Mouse (Mus musculus) embryonic facial prominence, embryonic 14.5 days (tissue): Measurements from ENCODE around the gene Xpr1. TPM values are rescaled to one million over a fixed set of nuclear protein-coding genes. Genes with fewer than 3 reads are reported as not detected.

Experiments used
- ATAC-seq: fragments of 200-750 bp; cut with Nextera tagmentation; 2 replicates; pipeline ENCODE4 v1.8.0; 2017; ENCODE audit warnings: low read depth, moderate number of reproducible peaks, moderate TSS enrichment
- DNase-seq: peaks from one replicate; pipeline ENCODE4 v3.0.0-alpha.2; 2015; ENCODE audit warnings: low spot score
- H3K27ac ChIP-seq: fragments of 300-500 bp; sonication (generic); replicated peaks from 2 replicates; pipeline ENCODE4 v1.5.1; 2014; ENCODE audit warnings: low read depth, mild to moderate bottlenecking, low read length, moderate library complexity
- H3K27me3 ChIP-seq: fragments of 300-500 bp; sonication (generic); replicated peaks from 2 replicates; pipeline ENCODE4 v1.6.1; 2014; ENCODE audit warnings: low read length; ENCODE audit not compliant: control insufficient read depth, insufficient read depth
- H3K36me3 ChIP-seq: fragments of 300-500 bp; sonication (generic); 2 replicates; pipeline ENCODE4 v1.6.1; 2014; ENCODE audit warnings: low read length, mixed read lengths; ENCODE audit not compliant: control insufficient read depth, insufficient read depth
- H3K4me1 ChIP-seq: fragments of 300-500 bp; sonication (generic); 2 replicates; pipeline ENCODE4 v1.6.1; 2014; ENCODE audit warnings: antibody characterized with exemption, low read length; ENCODE audit not compliant: control insufficient read depth, insufficient read depth
- H3K4me2 ChIP-seq: fragments of 300-500 bp; sonication (generic); 2 replicates; pipeline ENCODE4 v1.6.1; 2014; ENCODE audit warnings: low read depth, mild to moderate bottlenecking, low read length, moderate library complexity, mixed read lengths
- H3K4me3 ChIP-seq: fragments of 300-500 bp; sonication (generic); 2 replicates; pipeline ENCODE4 v1.5.1; 2014; ENCODE audit warnings: low read depth, mild to moderate bottlenecking, low read length
- H3K9ac ChIP-seq: fragments of 300-500 bp; sonication (generic); 2 replicates; pipeline ENCODE4 v1.6.1; 2014; ENCODE audit warnings: low read depth, mild to moderate bottlenecking, low read length, moderate library complexity, mixed read lengths
- H3K9me3 ChIP-seq: fragments of 300-500 bp; sonication (generic); 2 replicates; pipeline ENCODE4 v1.6.1; 2016; ENCODE audit warnings: low read length; ENCODE audit not compliant: control insufficient read depth
- WGBS: fragments of 180-500 bp; shearing (Covaris S2); extraction: QIAGEN DNeasy Blood & Tissue Kit; methylation state at CpG from one replicate; pipeline ENCODE4 v1.1.7; 2014; 5-methylcytosine and 5-hydroxymethylcytosine counted together
- polyA plus RNA-seq: library from polyadenylated mRNA; unstranded; fragments of >200 nt; fragmentation: Nextera tagmentation; extraction: Ambion mirVana; gene quantifications from 2 replicates; pipeline ENCODE4 v1.2.1, GENCODE M21; 2014

Xpr1 gene
- polyA plus RNA-seq, 1 experiment from 2014 or later: 5.6 TPM

DNA sequence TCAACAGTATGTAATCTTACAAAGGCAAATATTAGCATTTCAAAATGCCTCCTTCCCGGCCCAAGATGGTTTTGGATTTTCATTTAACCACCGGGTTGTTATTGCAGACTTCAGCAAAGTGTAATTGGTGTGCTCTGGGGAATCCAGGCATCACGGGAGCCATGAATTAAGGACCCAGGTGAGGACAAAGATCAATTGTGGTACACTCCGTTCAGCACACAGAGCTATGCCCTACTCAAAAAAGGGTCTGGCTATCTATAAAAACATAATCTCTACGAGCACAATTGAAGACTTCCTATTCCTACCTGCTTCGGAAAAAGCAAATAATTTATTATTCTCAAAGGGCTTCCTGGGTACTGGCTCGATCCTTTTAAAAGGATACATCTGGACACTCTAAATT lies 22.3 kb upstream of the Xpr1 start:
- no peaks in the 10 kb centered on the region for H3K36me3 ChIP-seq
- no peak overlapping the region for H3K4me3 ChIP-seq
- 40% methylated on average over 7 of the region's 7 CpGs for whole genome bisulfite sequencing
- no peaks in the 10 kb centered on the region for H3K4me1 ChIP-seq
- H3K27ac ChIP-seq: no peak overlapping the region
- no peak overlapping the region for H3K4me2 ChIP-seq
- H3K9ac ChIP-seq: no peak overlapping the region
- no peaks in the 10 kb centered on the region for H3K9me3 ChIP-seq
- no peak for DNase-seq
- no peaks in the 10 kb centered on the region for H3K27me3 ChIP-seq
- ATAC-seq: no peak

DNA sequence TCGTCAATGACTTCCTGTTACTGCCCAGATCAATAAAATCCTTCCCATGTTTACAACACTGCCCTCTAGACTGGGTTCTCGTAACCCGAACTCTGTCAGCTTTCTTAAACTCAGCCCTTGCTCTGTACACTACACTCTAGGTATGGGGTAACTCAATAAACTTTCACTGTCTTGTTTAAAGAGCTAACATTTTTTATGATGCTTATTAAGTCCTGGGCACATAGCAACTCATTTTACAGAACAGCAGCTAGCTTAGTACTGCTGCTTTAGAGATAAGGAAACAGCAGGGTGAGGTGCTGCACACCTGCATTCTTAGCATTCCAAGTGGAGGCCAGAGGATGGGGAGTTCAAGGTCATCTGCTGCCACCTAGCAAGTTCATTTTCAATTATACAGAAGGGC lies 21.3 kb upstream of the Xpr1 start:
- Histone ChIP-seq H3K4me2 (no peak overlapping the region), H3K9me3 (no peaks in the 10 kb centered on the region), H3K9ac (no peak overlapping the region), H3K4me3 (no peak overlapping the region), H3K27ac (no peak overlapping the region), H3K27me3 (no peaks in the 10 kb centered on the region), H3K4me1 (no peaks in the 10 kb centered on the region), H3K36me3 (no peaks in the 10 kb centered on the region)
- 40% methylated on average over 3 of the region's 3 CpGs for WGBS
- ATAC-seq: no peak
- DNase-seq: no peak

DNA sequence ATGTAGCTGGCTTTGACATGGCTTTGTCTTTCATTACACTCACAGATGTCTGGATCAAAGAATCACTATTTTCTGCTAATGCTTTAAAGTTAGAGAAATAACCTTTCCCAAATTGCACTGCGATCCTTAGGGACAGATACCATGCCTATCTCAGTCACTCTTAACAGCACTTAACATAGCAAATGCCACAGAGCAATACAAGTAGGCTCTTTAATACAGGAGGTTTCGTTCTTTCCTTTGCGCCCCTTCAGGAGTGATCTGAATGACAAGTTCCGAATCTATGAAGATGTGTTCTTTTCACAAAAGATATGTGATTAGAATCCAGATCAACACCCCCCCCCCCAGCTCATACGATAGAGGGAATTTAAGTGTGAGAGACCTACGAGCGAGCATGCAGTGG lies 12.1 kb upstream of the Xpr1 start:
- H3K9ac ChIP-seq: no peak overlapping the region
- WGBS: 82% methylated on average over 7 of the region's 7 CpGs
- H3K9me3 ChIP-seq: no peaks in the 10 kb centered on the region
- no peaks in the 10 kb centered on the region for H3K4me1 ChIP-seq
- ATAC-seq (no peak), DNase-seq (no peak)
- no peak overlapping the region for H3K27ac ChIP-seq
- no peak overlapping the region for H3K4me3 ChIP-seq
- H3K4me2 ChIP-seq: no peak overlapping the region
- no peaks in the 10 kb centered on the region for H3K27me3 ChIP-seq
- no peaks in the 10 kb centered on the region for H3K36me3 ChIP-seq

DNA sequence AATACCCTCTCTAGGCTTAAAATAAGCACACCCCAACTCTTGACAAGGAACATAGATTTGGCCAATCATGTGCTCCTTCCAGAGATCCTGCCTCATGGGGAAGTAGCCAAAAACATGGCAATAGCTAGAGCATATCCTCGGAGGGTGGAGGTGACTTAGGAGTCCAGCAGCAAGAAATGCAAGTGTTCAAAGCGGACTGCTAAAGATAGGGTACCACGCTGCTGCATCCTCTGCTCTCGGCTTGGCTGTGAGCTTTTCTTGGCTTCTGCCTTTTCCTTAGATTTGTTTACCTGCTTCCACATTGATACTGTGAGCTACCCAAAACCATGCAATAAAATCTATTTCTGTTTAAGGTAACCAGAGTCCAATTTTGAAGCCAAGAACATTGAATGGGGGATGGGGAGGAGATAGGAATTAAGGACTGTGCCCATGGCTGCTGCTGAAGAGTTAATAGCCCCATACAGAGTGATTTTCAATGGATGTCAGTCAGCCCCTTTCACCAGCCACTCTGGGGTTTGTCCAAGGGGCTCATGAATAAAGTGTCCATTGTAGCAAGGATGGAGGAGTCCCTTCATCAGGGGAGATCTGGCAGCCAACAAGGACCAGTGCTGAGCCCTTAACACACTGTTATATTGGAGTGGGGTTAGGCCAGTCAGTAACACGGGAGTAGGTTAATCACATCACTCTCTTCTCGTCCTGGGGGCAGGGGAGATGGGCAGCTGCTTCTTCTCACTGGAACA lies 10.1 kb upstream of the Xpr1 start:
- no peaks in the 10 kb centered on the region for H3K9me3 ChIP-seq
- H3K4me3 ChIP-seq: no peak overlapping the region
- no peaks in the 10 kb centered on the region for H3K4me1 ChIP-seq
- H3K36me3 ChIP-seq: no peaks in the 10 kb centered on the region
- no peaks in the 10 kb centered on the region for H3K27me3 ChIP-seq
- ATAC-seq (no peak), DNase-seq (no peak)
- no peak overlapping the region for H3K4me2 ChIP-seq
- no peak overlapping the region for H3K27ac ChIP-seq
- H3K9ac ChIP-seq: no peak overlapping the region
- 62% methylated on average over 6 of the region's 6 CpGs for WGBS

DNA sequence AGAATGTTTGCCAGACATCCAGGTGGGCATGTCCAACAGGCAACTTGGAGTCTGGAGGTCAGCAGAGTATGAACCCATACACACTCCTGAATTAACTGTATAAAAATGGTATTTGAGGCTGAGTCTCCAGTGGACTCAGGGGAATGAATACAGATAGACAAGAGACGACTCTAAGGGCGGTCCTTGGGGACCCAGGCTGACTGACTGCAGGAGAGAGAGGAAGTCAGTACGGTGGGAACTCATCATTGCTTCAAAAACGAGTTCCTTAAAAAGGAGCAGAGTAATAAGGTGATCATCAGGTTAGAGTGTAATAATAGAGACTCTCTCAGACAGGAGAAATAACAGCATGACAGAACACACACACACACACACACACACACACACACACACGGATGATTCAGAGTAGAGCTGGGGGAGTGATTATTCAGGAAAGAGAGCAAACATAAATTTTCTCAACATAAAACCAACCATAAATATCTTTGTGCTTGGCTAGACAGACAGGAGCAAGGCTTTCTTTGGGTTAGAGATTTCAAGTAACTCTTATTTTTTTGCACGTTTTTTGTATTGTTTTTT lies 8.6 kb upstream of the Xpr1 start:
- WGBS: 47% methylated on average over 6 of the region's 6 CpGs
- no peaks in the 10 kb centered on the region for H3K27me3 ChIP-seq
- H3K9me3 ChIP-seq: no peaks in the 10 kb centered on the region
- DNase-seq (no peak), ATAC-seq (no peak)
- H3K4me3 ChIP-seq: no peak overlapping the region
- no peak overlapping the region for H3K4me2 ChIP-seq
- H3K9ac ChIP-seq: no peak overlapping the region
- H3K4me1 ChIP-seq: no peaks in the 10 kb centered on the region
- no peaks in the 10 kb centered on the region for H3K36me3 ChIP-seq
- no peak overlapping the region for H3K27ac ChIP-seq

DNA sequence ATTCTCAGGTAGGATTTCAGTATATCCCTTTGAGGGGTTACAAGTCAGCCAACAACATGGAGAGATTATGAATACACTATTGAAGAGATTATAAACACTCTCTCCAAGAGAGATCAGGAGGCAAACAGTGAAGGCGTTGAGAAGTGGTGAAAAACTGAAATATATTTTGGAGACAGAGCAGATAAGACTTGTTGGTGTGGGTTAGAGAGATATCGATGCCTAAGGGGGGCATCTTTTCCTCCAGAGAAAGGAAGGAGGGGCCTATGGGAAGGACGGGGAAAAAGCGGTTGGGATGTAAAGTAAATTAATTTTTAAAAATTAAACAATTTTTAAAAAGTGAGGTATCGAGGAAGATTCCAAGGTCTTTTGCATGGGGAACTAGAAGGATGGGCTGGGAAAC lies 8.1 kb upstream of the Xpr1 start:
- Histone ChIP-seq H3K27ac (no peak overlapping the region), H3K36me3 (no peaks in the 10 kb centered on the region), H3K27me3 (no peaks in the 10 kb centered on the region), H3K4me3 (no peak overlapping the region), H3K9me3 (no peaks in the 10 kb centered on the region), H3K9ac (no peak overlapping the region), H3K4me1 (no peaks in the 10 kb centered on the region), H3K4me2 (no peak overlapping the region)
- 82% methylated on average over 5 of the region's 5 CpGs for WGBS
- ATAC-seq (no peak), DNase-seq (no peak)

DNA sequence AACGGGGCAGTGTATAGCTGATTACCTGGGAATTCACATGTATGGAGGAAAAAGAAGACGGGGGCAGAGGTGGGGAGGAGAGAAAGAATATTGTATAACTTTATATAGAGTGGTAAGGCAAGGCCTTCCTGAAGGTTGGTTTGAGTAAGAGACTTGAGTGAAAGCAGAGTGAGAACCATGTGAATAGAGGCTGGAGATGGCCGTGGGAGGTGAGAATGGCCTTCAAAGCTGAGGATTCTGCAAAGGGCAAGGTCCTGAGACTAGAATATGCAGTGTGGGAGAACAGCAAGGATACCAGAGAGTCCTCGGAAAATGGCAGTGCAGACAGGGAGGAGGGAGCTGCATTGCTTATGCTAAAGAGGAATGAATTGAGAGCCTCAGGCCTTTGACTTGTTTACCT lies 6.6 kb upstream of the Xpr1 start:
- no peak for ATAC-seq
- H3K4me1 ChIP-seq: no peaks in the 10 kb centered on the region
- WGBS: 75% methylated on average over 4 of the region's 4 CpGs
- no peaks in the 10 kb centered on the region for H3K27me3 ChIP-seq
- DNase-seq: no peak
- H3K9me3 ChIP-seq: no peaks in the 10 kb centered on the region
- H3K9ac ChIP-seq: no peak overlapping the region
- no peak overlapping the region for H3K4me3 ChIP-seq
- H3K4me2 ChIP-seq: no peak overlapping the region
- H3K36me3 ChIP-seq: no peaks in the 10 kb centered on the region
- H3K27ac ChIP-seq: no peak overlapping the region

DNA sequence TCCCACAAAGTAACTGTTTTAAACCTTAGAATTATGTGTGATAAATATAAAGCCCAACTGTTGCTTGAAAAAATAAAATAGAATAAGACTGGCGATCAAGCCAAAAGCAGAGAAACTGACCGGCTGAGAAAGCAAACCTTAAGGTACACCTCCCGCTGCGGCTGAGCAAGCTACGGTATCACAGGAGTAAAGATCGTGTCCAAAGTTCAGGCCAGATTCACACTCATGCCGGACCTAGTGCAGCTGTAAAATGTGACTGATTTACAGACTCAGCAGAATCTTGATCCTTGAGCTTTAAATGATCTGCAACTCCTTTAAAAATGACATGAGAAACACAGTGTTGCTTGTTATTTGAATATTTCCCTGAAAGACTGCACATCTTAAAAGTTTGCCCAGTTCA lies 4.8 kb upstream of the Xpr1 start:
- no peak for DNase-seq

DNA sequence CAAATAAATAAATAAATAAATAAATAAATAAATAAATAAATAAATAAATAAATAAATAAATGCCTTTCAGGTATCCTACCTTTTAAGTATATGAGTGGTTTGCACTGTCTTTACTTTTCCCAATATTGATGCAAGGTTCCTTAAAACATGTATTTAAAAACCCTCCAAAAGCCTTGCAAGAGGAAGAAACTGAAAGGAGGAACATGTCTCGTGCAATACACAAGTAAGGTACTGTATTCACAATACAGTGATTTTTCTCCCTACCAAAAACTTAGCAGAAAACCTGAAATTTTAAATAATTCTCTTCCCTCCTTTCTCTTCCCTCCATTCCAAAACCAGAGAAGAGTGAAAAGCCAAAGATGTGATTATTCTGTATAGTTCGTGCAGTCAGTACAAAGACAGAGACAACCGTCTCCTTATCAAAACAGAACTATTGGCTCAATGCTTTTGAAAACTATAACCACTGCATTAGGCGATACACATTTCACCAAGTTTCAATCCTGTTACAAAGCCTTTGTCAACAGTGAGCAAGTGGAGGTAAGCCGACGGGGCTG lies 991 bp downstream of the Xpr1 start:
- 2% methylated on average over 6 of the region's 6 CpGs for WGBS
- DNase-seq (no peak), ATAC-seq (no peak)
- no peaks in the 10 kb centered on the region for H3K36me3 ChIP-seq
- no peaks in the 10 kb centered on the region for H3K27me3 ChIP-seq
- H3K4me3 ChIP-seq: peak overlapping the region; percentile 89
- H3K4me1 ChIP-seq: no peaks in the 10 kb centered on the region
- H3K27ac ChIP-seq: peak overlapping the region; percentile 81
- peak overlapping the region; percentile 79 for H3K9ac ChIP-seq
- H3K4me2 ChIP-seq: peak overlapping the region; percentile 79
- no peaks in the 10 kb centered on the region for H3K9me3 ChIP-seq

More for the DNA sequence above, 4.8 kb upstream of the Xpr1 start:
- Histone ChIP-seq H3K9ac (no peak overlapping the region), H3K4me2 (no peak overlapping the region), H3K27me3 (no peaks in the 10 kb centered on the region), H3K27ac (no peak overlapping the region), H3K9me3 (no peaks in the 10 kb centered on the region), H3K36me3 (no peaks in the 10 kb centered on the region), H3K4me1 (no peaks in the 10 kb centered on the region), H3K4me3 (no peak overlapping the region)
- 88% methylated on average over 7 of the region's 7 CpGs for WGBS
- no peak for ATAC-seq
